Mouse (Mus musculus): Measurements from ENCODE around the gene Degs1. TPM values are rescaled to one million over a fixed set of nuclear protein-coding genes. Genes with fewer than 3 reads are reported as not detected.

Gene Degs1
- polyA plus RNA-seq, 1 experiment from 2014 or later: 129 TPM

DNA sequence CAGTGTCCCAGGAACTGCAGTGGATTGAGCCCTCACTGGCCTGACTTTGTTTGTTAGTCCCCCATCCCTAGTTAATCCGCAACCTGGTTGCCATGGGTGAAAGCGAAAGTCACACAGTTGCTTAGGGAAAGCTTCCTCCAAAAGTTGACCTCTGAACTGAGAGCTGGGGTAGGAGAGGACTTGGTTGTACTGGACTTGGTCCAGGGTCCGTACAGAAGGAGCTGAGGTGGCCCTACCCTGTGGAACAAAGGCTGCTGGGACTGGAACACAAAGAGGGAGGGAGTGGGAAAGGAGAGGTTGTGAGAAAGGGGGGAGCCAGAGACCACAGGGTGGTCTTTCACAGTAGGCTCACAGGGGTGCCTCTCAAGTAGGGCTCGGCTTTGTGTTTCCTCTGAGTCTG, 14.3 kb downstream of the Degs1 start:
- Histone ChIP-seq H3K36me3 (ENCODE audit: control insufficient read depth, insufficient read depth, low read length) (no peaks in the 10 kb centered on the region), H3K9ac (ENCODE audit: low read depth, low read length) (no peak overlapping the region), H3K27me3 (replicated peaks; ENCODE audit: control insufficient read depth, insufficient read depth, low read length) (no peaks in the 10 kb centered on the region), H3K9me3 (ENCODE audit: control insufficient read depth, low read length) (no peaks in the 10 kb centered on the region), H3K4me2 (ENCODE audit: low read depth, low read length) (no peak overlapping the region), H3K4me1 (ENCODE audit: control insufficient read depth, insufficient read depth, low read length) (0 out of 2 replicates have a peak, but pooled peaks cover 6% of the 10 kb centered on the region), H3K4me3 (ENCODE audit: low read length) (no peak overlapping the region), H3K27ac (ENCODE audit: low read length) (no peak overlapping the region)
- 52% methylated on average over 4 of the region's 4 CpGs for WGBS
- ATAC-seq: peak; percentile 90

DNA sequence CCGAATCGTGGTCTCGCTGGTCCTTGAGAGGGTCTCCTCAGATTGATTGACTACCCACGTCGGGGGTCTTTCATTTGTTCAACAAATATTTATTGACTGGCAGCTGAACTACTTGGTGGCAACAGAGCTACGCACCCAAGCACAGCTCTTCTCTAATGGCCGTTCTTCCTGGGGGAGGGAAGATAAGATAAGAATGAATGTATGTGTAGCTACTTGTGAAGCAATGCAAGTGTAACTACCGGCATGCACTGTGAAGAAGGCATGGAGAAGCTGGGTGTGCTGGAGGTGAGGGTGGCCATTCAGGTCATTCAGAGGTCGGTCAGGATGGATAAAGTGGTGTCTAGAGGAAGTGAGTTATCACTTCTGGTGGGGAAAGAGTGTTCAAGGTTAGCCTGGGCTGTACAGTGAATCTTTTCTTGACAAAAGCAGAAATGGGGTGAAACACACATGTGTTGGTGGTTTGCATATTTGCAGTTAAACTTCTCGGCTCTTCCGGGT, 16.5 kb downstream of the Degs1 start:
- Histone ChIP-seq H3K9ac (ENCODE audit: low read depth, low read length) (no peak overlapping the region), H3K36me3 (ENCODE audit: control insufficient read depth, insufficient read depth, low read length) (no peaks in the 10 kb centered on the region), H3K4me2 (ENCODE audit: low read depth, low read length) (no peak overlapping the region), H3K27ac (ENCODE audit: low read length) (no peak overlapping the region), H3K4me3 (ENCODE audit: low read length) (no peak overlapping the region), H3K4me1 (ENCODE audit: control insufficient read depth, insufficient read depth, low read length) (0 out of 2 replicates have a peak, but pooled peaks cover 6% of the 10 kb centered on the region), H3K9me3 (ENCODE audit: control insufficient read depth, low read length) (no peaks in the 10 kb centered on the region), H3K27me3 (replicated peaks; ENCODE audit: control insufficient read depth, insufficient read depth, low read length) (no peaks in the 10 kb centered on the region)
- 0 out of 2 replicates have a peak, but pooled peaks have one; percentile 42 for ATAC-seq
- 81% methylated on average over 11 of the region's 11 CpGs for WGBS

GRCm38 (mm10) chr1:182256041-182256680, 26.4 kb downstream of the Degs1 start:
- H3K4me3 ChIP-seq (ENCODE audit: low read length): no peak overlapping the region
- no peaks in the 10 kb centered on the region for H3K27me3 ChIP-seq (replicated peaks; ENCODE audit: control insufficient read depth, insufficient read depth, low read length)
- 65% methylated on average over 11 of the region's 11 CpGs for WGBS
- peak; percentile 94 for ATAC-seq
- H3K9me3 ChIP-seq (ENCODE audit: control insufficient read depth, low read length): no peaks in the 10 kb centered on the region
- H3K36me3 ChIP-seq (ENCODE audit: control insufficient read depth, insufficient read depth, low read length): no peaks in the 10 kb centered on the region
- H3K27ac ChIP-seq (ENCODE audit: low read length): peak overlapping the region; percentile 75
- H3K4me2 ChIP-seq (ENCODE audit: low read depth, low read length): no peak overlapping the region
- no peaks in the 10 kb centered on the region for H3K4me1 ChIP-seq (ENCODE audit: control insufficient read depth, insufficient read depth, low read length)
- no peak overlapping the region for H3K9ac ChIP-seq (ENCODE audit: low read depth, low read length)

DNA sequence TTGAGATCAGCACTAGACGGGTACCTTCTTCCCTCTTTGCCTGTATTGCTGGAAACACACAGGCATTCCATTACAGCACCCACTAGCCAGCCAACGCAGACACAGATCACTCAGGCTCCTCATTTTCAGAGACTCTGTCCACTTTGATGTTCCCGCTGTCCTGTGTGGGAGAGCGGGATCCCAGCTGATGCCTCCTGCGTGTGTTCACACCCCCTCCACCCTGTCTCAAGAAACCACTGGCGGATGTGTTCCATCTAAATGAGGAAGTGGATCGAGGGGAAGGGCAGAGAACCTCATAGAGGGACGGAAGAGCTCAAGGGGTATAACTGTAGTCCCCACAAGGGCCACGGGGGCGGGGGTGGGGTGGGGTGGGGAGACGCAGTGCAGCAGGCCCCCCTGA, 27.6 kb downstream of the Degs1 start:
- WGBS: 85% methylated on average over 11 of the region's 11 CpGs
- Histone ChIP-seq H3K36me3 (ENCODE audit: control insufficient read depth, insufficient read depth, low read length) (no peaks in the 10 kb centered on the region), H3K27me3 (replicated peaks; ENCODE audit: control insufficient read depth, insufficient read depth, low read length) (no peaks in the 10 kb centered on the region), H3K9me3 (ENCODE audit: control insufficient read depth, low read length) (no peaks in the 10 kb centered on the region), H3K4me2 (ENCODE audit: low read depth, low read length) (no peak overlapping the region), H3K4me3 (ENCODE audit: low read length) (no peak overlapping the region), H3K9ac (ENCODE audit: low read depth, low read length) (no peak overlapping the region), H3K4me1 (ENCODE audit: control insufficient read depth, insufficient read depth, low read length) (no peaks in the 10 kb centered on the region), H3K27ac (ENCODE audit: low read length) (no peak overlapping the region)
- peak; percentile 32 for ATAC-seq

- no peak overlapping the region for H3K4me3 ChIP-seq (ENCODE audit: low read length)
- H3K36me3 ChIP-seq (ENCODE audit: control insufficient read depth, insufficient read depth, low read length): no peaks in the 10 kb centered on the region
- ATAC-seq: peak; percentile 47; the same call in 1 of the 2 replicates
- H3K4me2 ChIP-seq (ENCODE audit: low read depth, low read length): no peak overlapping the region
- H3K9me3 ChIP-seq (ENCODE audit: control insufficient read depth, low read length): no peaks in the 10 kb centered on the region
- H3K27me3 ChIP-seq (replicated peaks; ENCODE audit: control insufficient read depth, insufficient read depth, low read length): no peaks in the 10 kb centered on the region
- H3K27ac ChIP-seq (ENCODE audit: low read length): no peak overlapping the region
- WGBS: 87% methylated on average over 8 of the region's 8 CpGs
- no peak overlapping the region for H3K9ac ChIP-seq (ENCODE audit: low read depth, low read length)
- H3K4me1 ChIP-seq (ENCODE audit: control insufficient read depth, insufficient read depth, low read length): no peaks in the 10 kb centered on the region
These were observed 28.0 kb downstream of the Degs1 start for GRCm38 (mm10) chr1:182254618-182255017.

GRCm38 (mm10) chr1:182253756-182254534, 28.7 kb downstream of the Degs1 start:
- Histone ChIP-seq H3K36me3 (ENCODE audit: control insufficient read depth, insufficient read depth, low read length) (no peaks in the 10 kb centered on the region), H3K27me3 (replicated peaks; ENCODE audit: control insufficient read depth, insufficient read depth, low read length) (no peaks in the 10 kb centered on the region), H3K27ac (ENCODE audit: low read length) (no peak overlapping the region), H3K9me3 (ENCODE audit: control insufficient read depth, low read length) (no peaks in the 10 kb centered on the region), H3K4me2 (ENCODE audit: low read depth, low read length) (no peak overlapping the region), H3K9ac (ENCODE audit: low read depth, low read length) (no peak overlapping the region), H3K4me1 (ENCODE audit: control insufficient read depth, insufficient read depth, low read length) (no peaks in the 10 kb centered on the region), H3K4me3 (ENCODE audit: low read length) (no peak overlapping the region)
- no peak for ATAC-seq
- WGBS: 88% methylated on average over 12 of the region's 12 CpGs

DNA sequence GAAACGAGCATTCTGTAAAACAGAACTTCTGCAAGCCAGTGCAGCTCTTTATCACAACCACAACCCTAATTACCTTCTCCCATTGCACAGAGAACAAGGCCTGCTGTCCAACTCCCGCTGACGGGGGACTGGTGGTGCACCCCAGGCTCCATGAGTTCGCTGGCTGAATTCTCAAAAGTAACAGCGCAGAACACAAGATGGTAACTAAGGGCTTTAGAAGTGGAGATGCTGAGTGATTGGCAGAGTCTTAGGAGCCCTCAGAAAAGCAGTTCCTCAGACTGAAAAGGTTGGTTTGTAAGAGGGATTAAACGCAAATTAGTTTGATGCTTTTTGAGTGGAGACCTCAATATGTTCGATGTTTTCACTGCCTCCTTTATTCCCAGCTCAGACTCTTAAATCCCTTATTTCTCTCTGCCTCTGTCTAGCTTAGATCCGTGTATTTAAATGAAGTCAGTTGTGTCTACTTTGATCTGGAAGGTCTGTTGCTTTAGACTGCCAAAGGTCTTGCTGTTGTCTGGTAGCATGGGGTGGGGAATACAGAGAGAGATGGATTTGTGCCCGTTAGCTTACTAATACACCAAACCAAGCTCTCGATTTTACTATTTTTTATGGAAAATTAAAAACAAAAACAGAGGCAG, 30.0 kb downstream of the Degs1 start:
- Histone ChIP-seq H3K4me1 (ENCODE audit: control insufficient read depth, insufficient read depth, low read length) (no peaks in the 10 kb centered on the region), H3K9me3 (ENCODE audit: control insufficient read depth, low read length) (no peaks in the 10 kb centered on the region), H3K36me3 (ENCODE audit: control insufficient read depth, insufficient read depth, low read length) (no peaks in the 10 kb centered on the region), H3K4me3 (ENCODE audit: low read length) (no peak overlapping the region), H3K9ac (ENCODE audit: low read depth, low read length) (no peak overlapping the region), H3K27me3 (replicated peaks; ENCODE audit: control insufficient read depth, insufficient read depth, low read length) (no peaks in the 10 kb centered on the region), H3K4me2 (ENCODE audit: low read depth, low read length) (no peak overlapping the region), H3K27ac (ENCODE audit: low read length) (no peak overlapping the region)
- 81% methylated on average over 10 of the region's 10 CpGs for WGBS
- ATAC-seq: no peak

DNA sequence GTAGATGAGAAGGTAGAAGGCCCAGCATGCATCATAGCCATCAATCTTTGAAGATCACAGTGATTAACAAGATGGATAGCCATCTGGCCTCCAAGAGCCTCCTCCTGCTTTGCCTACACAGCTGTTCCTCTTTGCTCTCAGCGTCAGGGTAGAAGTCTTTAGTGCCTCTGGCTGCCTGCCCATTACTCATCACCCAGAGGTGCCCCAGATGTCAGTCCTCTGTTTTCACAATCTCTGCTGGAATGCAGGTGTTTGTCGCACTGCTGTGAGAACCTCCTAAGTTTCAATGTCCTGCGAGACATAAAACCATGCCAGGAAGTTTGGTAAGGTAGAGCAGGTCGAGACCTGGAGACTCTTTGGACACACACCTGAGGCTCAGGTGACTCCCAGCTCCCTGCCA, 31.9 kb downstream of the Degs1 start:
- WGBS: 62% methylated on average over 4 of the region's 4 CpGs

GRCm38 (mm10) chr1:182249298-182249697, 33.3 kb downstream of the Degs1 start:
- Histone ChIP-seq H3K27me3 (replicated peaks; ENCODE audit: control insufficient read depth, insufficient read depth, low read length) (no peaks in the 10 kb centered on the region), H3K9ac (ENCODE audit: low read depth, low read length) (no peak overlapping the region), H3K27ac (ENCODE audit: low read length) (no peak overlapping the region), H3K9me3 (ENCODE audit: control insufficient read depth, low read length) (no peaks in the 10 kb centered on the region), H3K4me1 (ENCODE audit: control insufficient read depth, insufficient read depth, low read length) (no peaks in the 10 kb centered on the region), H3K36me3 (ENCODE audit: control insufficient read depth, insufficient read depth, low read length) (no peaks in the 10 kb centered on the region), H3K4me3 (ENCODE audit: low read length) (no peak overlapping the region), H3K4me2 (ENCODE audit: low read depth, low read length) (no peak overlapping the region)
- WGBS: 71% methylated on average over 8 of the region's 8 CpGs
- ATAC-seq: no peak

More for the DNA sequence above, 31.9 kb downstream of the Degs1 start:
- no peaks in the 10 kb centered on the region for H3K36me3 ChIP-seq (ENCODE audit: control insufficient read depth, insufficient read depth, low read length)
- no peak overlapping the region for H3K9ac ChIP-seq (ENCODE audit: low read depth, low read length)
- H3K27me3 ChIP-seq (replicated peaks; ENCODE audit: control insufficient read depth, insufficient read depth, low read length): no peaks in the 10 kb centered on the region
- no peak overlapping the region for H3K27ac ChIP-seq (ENCODE audit: low read length)
- no peaks in the 10 kb centered on the region for H3K4me1 ChIP-seq (ENCODE audit: control insufficient read depth, insufficient read depth, low read length)
- no peak overlapping the region for H3K4me2 ChIP-seq (ENCODE audit: low read depth, low read length)
- ATAC-seq: no peak
- H3K4me3 ChIP-seq (ENCODE audit: low read length): no peak overlapping the region
- H3K9me3 ChIP-seq (ENCODE audit: control insufficient read depth, low read length): no peaks in the 10 kb centered on the region

All from intestine, embryonic 16.5 days (tissue).